Mouse (Mus musculus) cerebellum, postnatal 25 days (tissue): ENCODE results near the gene Svop.
A peak's percentile ranks its signal among the peaks of the same experiment; 100 is the strongest.

ENCODE experiments used
- DNase-seq, 2 experiments: peaks; one replicate each; pipeline ENCODE4 v3.0.0; 2021; ENCODE audit warnings: mixed read lengths in 2 of 2

The Svop gene

GRCm38 (mm10) chr5:114091057-114091807 is at the start of gene Svop:
Svop (minus strand) TSS chr5:114091570.
- peak; percentile 91 to 93 for DNase-seq

- peak; percentile 42 to 73 for DNase-seq
These were observed 47.8 kb upstream of the Svop start for GRCm38 (mm10) chr5:114139175-114139574.

DNA sequence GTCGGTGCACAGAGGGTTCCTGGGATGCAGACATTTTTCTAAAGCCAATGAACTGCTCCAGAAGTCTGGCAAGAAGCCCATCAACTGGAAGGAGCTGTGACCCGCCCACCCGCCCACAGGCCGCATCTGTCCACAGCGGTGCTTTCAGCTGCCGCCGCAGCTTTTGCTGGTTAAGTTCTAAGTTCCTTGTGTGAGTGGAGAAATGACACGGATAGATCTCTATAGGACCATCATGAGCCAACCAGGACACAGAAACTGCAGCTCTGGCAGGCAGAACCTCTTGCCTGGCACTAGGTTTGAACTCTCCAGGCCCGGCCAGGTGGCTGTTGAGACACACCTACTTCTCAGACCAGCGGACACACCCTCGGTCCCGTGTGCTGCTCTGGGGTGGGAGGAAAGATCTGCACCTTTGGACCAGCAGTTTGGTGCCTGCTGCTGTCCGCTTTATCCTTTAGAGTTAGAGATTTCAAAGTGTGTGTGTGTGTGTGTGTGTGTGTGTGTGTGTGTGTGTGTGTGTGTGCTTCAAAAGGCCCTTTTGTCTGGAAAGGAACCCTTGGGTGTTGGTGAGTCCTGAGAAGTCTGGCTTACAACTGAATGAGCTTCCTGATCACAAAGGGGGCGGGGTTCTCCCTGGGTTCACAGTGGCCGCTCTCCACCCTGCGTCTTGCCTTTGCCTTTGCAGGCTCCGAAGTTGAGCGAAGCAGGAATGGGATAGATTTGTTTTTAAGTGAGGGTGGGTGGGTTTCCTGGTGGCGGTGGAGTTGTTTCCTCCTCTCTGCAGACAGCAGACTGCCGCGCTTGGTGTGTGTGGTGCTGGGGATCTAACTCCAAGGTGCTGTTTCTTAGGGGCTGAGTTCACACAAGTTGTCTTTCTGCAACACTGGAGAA is 47.2 kb upstream of the Svop start:
- no peak for DNase-seq

DNA sequence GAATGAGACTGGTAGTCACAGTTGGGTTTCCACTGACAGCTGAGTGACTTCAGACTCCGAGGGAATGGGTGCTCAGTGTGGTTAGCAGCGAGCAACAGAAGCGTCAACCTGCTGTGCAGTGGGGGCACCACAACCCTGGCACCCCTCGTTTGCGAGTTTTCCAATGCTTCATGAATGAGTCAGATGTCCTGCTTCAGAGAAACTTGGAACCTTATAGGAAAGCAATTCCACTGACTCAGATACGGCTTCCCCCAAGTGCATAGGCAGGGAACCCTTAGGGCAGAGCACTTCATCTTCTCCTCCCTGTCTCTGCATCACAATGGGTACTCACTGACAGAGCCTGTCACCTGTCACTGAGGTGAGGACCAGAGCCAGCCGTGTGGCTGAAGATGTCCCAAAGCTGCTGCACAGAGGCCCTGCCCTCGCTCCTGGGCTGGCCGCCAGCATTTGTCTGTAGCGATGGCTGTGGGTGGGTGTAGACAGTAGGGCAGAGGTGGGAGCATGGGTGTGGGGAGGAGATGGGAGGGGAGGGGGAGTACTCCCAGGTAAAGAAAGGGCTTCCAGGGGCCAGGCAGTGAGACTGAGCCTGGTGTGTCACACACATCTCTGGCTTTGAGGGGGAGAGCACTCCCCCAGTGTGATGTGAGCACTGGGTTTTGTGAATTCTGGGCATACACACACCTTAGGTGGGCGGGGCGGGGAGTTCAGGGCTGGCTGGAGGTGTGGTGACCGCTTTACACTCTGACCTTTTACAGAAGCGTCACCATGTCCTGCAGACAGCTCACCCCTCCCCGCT is 46.3 kb upstream of the Svop start:
- no peak for DNase-seq

DNA sequence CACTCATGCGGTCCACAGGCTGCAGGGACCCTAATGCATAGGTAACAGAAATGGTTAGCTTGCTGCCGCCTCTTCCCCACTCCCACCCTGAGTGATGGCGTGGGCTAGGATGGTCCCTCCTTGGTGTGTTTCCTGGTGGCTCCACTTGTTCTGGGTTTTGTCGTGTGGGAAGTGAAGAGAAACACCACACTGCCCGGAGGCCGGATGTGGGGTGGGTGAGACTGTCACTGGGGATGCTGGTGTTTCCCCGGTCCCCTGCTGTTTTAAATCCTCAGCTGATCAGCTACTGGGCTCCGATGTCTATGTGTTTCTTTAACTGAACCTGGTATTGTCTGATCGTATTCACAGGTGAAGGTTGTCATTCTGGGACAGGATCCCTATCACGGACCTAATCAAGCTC is 44.1 kb upstream of the Svop start:
- no peak for DNase-seq

DNA sequence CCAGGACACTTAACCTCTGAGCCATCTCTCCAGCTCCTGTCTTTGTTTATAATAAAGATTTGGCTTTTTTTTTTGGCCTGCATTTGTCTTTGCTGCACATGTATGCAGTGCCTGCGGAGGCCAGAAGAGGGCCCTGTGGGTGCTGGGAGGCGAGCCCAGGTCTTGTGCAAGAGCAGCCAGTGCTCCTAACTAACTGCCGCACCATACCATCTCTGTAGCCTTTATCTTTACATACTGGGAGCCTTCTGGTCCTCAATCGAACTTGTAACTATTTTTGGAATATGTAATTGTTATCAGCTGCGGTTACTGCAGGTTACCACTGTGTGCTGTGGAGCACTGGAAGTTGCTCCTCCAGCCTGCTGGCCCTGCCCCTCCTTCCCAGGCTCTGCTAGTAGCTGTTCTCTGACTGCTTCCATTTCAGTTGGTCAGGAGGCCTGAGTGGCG is 42.7 kb upstream of the Svop start:
- peak; percentile 57 to 74 for DNase-seq

GRCm38 (mm10) chr5:114132841-114133240 is 41.5 kb upstream of the Svop start:
- DNase-seq = no peak

- peak in 1 of 2 experiments; percentile 72 for DNase-seq
These were observed 40.1 kb upstream of the Svop start for GRCm38 (mm10) chr5:114131521-114131840.

DNA sequence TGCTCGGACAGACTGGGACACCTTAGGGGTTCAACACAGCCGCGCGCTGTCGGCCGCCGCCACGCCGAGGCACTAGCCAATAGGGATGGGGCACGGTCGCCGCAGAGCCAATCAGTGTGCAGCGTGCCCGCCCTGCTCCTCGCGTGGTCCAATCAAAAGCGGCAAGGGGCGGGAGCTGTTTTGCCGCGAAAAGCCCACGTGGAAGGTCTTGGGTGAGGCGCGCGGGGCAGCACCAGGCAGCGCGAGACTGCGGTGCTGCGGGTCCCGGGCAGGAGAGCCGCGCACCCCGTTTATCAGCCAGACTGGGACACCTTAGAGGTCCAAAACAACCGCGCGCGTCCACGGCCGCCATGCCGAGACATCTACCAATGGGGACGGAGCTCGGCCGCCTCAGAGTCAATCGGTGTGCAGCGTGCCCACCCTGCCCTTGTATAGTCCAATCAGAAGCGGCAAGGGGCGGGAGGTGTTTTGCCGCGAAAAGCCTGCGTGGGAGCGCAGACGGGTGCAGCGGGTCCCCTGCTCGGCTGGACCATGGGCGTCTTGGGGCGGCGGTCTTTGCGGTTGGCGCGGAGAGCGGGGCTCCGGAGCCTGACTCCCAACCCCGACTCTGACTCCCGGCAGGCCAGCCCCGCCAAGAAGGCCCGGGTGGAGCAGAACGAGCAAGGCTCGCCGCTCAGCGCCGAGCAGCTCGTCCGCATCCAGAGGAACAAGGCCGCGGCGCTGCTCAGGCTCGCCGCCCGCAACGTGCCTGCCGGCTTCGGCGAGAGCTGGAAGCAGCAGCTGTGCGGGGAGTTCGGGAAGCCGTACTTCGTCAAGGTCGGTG is 39.5 kb upstream of the Svop start:
- peak; percentile 97 to 98 for DNase-seq

GRCm38 (mm10) chr5:114130211-114130605 is 38.8 kb upstream of the Svop start, which contains the start of gene Ung:
Ung (plus strand) TSS chr5:114130386.
- peak in 1 of 2 experiments; percentile 76 for DNase-seq

DNA sequence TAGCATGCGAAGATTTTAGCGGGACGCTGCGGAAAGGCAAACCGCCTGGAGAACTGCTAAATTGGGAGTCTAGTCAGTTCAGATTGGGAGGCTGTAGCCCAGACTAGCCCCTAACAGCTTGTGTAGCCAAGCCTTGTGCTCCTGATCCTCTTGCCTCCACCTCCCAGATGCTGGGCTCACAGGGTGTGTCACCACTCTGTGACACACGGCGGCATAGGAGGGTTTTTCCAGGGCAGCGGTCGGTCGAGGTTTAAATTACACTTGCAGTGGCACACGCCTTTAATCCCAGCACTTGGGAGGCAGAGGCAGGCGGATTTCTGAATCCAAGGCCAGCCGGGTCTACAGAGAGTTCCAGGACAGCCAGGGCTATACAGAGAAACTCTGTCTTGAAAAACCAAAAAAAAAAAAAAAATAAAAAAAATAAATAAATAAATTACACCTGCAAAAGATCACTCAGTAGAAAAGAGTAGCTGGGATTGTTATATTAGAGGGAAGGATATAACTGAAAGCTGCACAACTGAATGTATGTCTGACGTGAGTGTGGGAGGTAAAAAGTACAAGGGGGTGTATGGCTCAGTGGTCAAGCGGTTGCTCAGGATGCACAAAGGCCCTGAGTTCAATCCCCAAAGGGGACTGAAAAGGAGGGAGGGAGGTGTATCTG is 38.3 kb upstream of the Svop start:
- no peak for DNase-seq

GRCm38 (mm10) chr5:114127374-114128349 is 36.3 kb upstream of the Svop start, which contains the start of gene Alkbh2:
Alkbh2 (minus strand) TSS chr5:114128218.
- peak; percentile 91 to 93 for DNase-seq

DNA sequence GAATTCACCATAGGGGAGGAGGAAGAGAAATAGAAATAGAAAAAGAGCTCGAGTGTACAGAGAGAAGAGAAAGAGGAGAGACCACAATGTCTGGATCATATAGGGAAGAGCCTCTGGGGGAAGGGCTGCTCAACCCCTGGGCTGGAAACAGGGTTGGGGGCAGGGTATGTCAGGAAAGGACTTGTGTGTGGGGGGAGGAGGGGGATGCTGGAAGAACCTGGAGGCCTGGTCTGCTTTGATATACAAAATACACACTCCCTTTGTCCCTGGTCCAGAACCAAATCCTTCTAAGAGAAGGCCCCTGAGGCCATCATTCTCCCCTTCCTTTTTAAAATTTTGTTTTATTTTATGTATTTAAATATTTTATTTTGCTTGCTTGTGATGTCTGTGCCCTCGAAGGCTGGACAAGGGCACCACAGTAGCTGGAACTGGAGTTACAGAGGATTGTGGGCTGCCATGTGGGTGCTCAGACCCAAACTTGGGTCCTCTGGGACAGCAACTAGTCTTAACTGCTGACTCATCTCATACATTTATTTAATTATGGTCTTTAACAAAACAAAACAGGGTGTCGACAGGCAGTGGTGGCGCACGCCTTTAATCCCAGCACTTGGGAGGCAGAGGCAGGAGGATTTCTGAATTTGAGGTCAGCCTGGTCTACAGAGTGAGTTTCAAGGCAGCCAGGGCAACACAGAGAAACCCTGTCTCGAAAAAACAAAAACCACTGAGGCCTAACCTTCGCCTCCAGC is 35.3 kb upstream of the Svop start:
- no peak for DNase-seq

DNA sequence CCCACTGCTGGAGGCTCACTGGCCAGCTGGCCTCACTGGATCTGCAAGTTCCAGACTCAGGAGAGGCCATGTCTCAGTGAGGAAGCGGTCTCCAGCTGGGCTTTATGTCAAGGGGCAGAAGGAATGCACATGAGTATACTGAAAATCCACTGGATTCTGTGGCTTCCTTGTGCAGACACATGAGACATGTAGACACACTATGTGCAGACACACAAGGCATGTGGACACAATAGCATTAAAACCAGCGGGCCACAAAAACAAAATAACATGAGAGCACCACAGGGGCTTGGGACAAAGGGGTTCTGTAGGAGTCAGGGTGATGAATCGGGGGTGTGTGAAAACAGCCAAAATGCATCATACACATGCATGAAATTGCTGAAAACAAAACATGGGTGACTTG is 34.6 kb upstream of the Svop start:
- DNase-seq = no peak

DNA sequence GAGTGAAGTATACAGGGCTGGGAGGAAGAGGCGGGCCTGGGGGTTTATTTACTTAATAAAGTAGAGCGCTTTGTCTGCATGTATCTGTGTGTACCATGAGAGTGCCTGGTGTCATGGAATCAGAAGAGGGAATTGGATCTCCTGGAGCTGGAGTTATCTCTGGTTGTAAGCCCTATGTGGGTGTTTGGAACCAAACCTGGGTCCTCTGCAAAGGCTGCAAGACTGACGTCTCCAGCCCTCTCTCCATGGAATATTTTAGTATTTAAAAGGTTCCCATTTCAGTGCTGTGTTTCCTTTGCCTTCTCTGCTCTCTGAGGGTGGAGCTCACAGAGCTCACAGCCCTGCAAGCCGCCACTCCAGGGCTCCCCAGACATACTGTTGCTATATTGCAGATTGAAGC is 28.4 kb upstream of the Svop start:
- no peak for DNase-seq

DNA sequence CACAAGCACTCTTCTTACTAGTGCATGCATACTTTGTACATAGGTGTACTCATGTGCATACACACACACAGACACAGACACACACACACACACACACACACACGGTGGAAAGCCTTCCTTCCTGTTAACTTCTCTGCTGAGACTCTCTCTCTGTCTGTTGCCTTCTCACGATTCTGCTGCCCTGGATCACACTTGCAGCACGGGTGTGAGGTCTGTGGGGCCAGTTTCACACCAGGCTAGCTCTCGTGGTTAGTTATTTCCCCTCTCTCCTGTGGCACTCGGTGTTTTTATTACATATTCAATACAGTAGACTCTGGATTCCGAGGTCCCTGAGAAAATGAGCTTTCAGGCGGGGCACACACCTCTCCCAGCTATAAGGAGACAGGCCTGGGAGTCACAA is 25.2 kb upstream of the Svop start:
- no peak for DNase-seq

- DNase-seq = no peak
These were observed 23.7 kb upstream of the Svop start for GRCm38 (mm10) chr5:114115030-114115429.

- DNase-seq = no peak
These were observed 22.0 kb upstream of the Svop start for GRCm38 (mm10) chr5:114113334-114113733.

- DNase-seq = peak in 1 of 2 experiments; percentile 4
These were observed 15.1 kb upstream of the Svop start for GRCm38 (mm10) chr5:114106391-114106935.
